Mouse (Mus musculus): Measurements from ENCODE around the gene Golga4.

Golga4 gene

DNA sequence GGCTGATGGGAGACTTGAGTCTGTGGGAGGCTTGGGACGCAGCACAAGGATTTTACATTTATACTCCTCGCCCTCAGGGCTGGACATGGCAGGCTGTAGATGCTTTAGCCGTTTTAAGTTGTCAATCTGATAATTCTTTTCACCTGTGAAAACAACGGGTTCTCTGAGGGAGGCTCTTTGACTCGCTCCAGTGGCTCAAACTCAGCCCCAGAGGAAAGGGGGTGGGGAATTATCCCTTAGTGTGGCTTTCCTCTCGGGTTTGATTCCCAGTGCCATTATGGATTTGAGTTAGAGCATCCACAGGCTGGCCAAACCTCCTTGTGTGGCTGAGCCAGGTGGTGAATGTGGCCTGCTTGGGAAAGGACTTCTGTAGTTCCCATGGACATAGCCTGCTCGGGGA lies 118.1 kb downstream of the Golga4 start:
- no peak for DNase-seq (ENCODE audit: low read depth)

DNA sequence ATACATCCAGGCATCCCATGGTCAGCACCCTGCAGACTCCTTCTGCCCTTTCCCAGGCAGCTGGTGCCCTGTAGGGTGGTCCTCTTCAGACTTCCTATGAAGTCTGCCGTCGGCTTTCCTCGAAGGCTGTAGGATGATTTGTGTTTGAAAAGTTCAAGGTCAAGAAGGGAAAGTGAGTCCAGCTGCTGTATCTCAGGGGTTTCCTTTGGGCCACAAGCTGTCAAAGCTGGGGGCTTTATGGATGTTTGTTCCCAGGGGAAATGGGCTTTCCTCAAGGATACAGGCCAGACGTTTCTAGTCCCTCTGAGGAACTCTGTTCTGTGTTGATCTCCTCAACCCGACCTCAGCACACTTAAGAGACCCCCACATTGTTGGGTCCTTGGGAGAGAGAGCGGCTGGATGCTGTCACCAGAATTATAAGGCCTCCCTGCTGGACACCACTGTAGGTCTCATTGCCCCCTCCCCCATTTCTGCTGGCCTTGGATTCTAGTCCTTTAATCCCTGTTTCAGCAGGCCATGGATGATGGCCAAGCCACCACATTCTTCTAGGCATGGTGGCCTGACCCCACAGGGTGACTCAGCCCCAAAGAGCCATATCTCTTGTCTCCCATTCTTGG lies 123.8 kb downstream of the Golga4 start:
- no peak for DNase-seq (ENCODE audit: low read depth)

Data from induced T-regulatory cell, adult 2 months (primary cell).